Mouse (Mus musculus): ENCODE measurements around the gene Ugt1a9. TPM values are rescaled to one million over a fixed set of nuclear protein-coding genes. Genes with fewer than 3 reads are reported as not detected.

Gene Ugt1a9
- polyA plus RNA-seq, 1 experiment from 2014 or later, result not detected

DNA sequence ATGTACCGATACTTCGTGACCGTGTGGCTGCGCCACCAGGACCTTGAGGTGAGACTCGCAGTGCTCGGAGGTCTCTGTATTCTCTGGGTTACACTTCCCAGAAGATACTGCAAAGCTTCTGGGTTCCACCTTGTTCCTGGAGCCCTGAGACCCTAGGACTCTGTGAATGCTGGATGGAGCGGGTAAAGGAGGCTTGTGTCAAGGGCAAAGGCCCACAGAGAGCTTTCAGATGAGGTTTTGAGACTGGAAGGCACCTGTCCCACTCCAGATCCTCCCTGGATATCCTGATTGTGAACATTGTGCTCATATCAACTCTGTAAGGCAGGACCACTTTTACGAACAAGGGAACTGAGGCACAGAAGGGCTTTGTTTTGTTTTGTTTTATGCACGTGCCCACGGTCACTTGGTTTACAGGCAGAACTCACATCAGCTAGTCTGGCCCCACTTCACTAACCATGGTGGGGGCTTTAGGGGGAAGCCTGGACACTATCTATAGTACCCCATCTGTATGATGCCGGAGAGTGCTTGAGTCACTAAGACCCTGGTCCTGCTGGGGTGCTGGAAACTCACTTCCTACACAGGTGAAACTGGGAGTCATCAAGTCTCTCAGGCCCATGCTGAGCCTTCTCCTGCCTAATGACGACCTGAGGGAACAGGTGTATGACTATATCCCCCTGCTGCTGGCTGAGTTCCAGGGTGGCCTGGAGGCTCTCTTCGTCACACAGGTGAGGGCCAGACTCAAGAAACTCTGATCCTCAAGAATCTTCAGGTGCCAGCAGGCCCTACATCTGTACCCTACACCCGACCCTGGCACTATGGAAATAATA, 163.0 kb downstream of the Ugt1a9 start:
- no peak overlapping the region for H3K27ac ChIP-seq (replicated peaks; ENCODE audit: low read depth, low read length)
- H3K27me3 ChIP-seq (ENCODE audit: control insufficient read depth, insufficient read depth, low read length), result no peaks in the 10 kb centered on the region
- ATAC-seq (ENCODE audit: insufficient number of reproducible peaks, low FRiP score, low TSS enrichment, low read depth) (no peak), DNase-seq (ENCODE audit: low spot score) (no peak)
- H3K9me3 ChIP-seq (ENCODE audit: control insufficient read depth, low read length), result peaks cover 95% of the 10 kb centered on the region
- H3K4me1 ChIP-seq (ENCODE audit: control insufficient read depth, insufficient read depth, low read length), result no peaks in the 10 kb centered on the region
- H3K36me3 ChIP-seq (ENCODE audit: control insufficient read depth, insufficient read depth, low read length), result no peaks in the 10 kb centered on the region; the same call in 1 of the 2 replicates
- H3K4me3 ChIP-seq (ENCODE audit: low read depth, low read length), result no peak overlapping the region
- H3K4me2 ChIP-seq (ENCODE audit: low read depth, severe bottlenecking), result no peak overlapping the region
- 73% methylated on average over 14 of the region's 14 CpGs for WGBS
- H3K9ac ChIP-seq (ENCODE audit: low read length), result no peak overlapping the region

DNA sequence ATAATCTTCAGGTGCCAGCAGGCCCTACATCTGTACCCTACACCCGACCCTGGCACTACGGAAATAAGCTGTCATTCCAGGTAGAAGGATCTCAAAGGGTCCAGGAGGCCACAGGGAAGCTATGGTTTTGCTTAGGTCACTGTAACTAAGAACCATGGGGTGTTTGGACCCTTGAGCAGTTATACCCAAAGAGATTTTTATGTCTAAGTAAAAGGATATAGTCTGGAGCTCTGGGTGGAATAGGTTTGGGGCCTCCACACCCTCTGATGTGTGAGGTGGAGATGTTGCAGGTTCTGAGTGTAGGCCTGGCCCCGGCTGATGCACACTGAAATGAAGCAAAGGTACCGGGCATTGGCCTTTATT, 163.6 kb downstream of the Ugt1a9 start:
- no peaks in the 10 kb centered on the region; the same call in 1 of the 2 replicates for H3K36me3 ChIP-seq (ENCODE audit: control insufficient read depth, insufficient read depth, low read length)
- ATAC-seq (ENCODE audit: insufficient number of reproducible peaks, low FRiP score, low TSS enrichment, low read depth), result no peak
- H3K27ac ChIP-seq (replicated peaks; ENCODE audit: low read depth, low read length), result no peak overlapping the region
- H3K4me2 ChIP-seq (ENCODE audit: low read depth, severe bottlenecking), result no peak overlapping the region
- H3K9ac ChIP-seq (ENCODE audit: low read length), result no peak overlapping the region
- H3K4me1 ChIP-seq (ENCODE audit: control insufficient read depth, insufficient read depth, low read length), result no peaks in the 10 kb centered on the region
- H3K4me3 ChIP-seq (ENCODE audit: low read depth, low read length), result no peak overlapping the region
- H3K27me3 ChIP-seq (ENCODE audit: control insufficient read depth, insufficient read depth, low read length), result no peaks in the 10 kb centered on the region
- H3K9me3 ChIP-seq (ENCODE audit: control insufficient read depth, low read length), result peaks cover 97% of the 10 kb centered on the region
- 69% methylated on average over 4 of the region's 4 CpGs for WGBS
- no peak for DNase-seq (ENCODE audit: low spot score)

DNA sequence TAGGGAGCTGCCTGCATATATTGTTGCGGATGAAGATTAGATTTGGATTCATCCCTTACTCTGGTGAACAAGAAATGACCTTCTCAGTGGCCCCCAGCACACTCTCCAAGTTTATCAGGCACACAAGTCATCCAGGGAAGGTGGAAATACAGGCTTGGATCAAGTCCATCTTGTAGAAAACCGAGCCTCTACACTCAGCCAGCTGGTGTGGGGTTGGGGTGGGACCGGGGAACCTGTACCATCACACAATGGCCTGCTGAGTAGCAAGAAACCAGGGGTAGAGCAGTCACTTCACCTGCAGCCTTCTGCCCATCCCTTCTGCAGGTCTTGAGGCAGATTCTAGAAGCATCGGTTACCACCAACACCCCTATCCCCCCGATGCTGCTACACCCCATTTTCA, 164.0 kb downstream of the Ugt1a9 start:
- Histone ChIP-seq H3K4me1 (ENCODE audit: control insufficient read depth, insufficient read depth, low read length) (no peaks in the 10 kb centered on the region), H3K27ac (replicated peaks; ENCODE audit: low read depth, low read length) (no peak overlapping the region), H3K4me2 (ENCODE audit: low read depth, severe bottlenecking) (no peak overlapping the region), H3K9me3 (ENCODE audit: control insufficient read depth, low read length) (peaks cover 97% of the 10 kb centered on the region), H3K27me3 (ENCODE audit: control insufficient read depth, insufficient read depth, low read length) (no peaks in the 10 kb centered on the region), H3K9ac (ENCODE audit: low read length) (no peak overlapping the region), H3K4me3 (ENCODE audit: low read depth, low read length) (no peak overlapping the region), H3K36me3 (ENCODE audit: control insufficient read depth, insufficient read depth, low read length) (no peaks in the 10 kb centered on the region; the same call in 1 of the 2 replicates)
- no peak for DNase-seq (ENCODE audit: low spot score)
- WGBS, result 47% methylated on average over 5 of the region's 5 CpGs
- no peak for ATAC-seq (ENCODE audit: insufficient number of reproducible peaks, low FRiP score, low TSS enrichment, low read depth)

- WGBS, result 65% methylated on average over 11 of the region's 11 CpGs
- no peak overlapping the region for H3K4me2 ChIP-seq (ENCODE audit: low read depth, severe bottlenecking)
- H3K4me3 ChIP-seq (ENCODE audit: low read depth, low read length), result no peak overlapping the region
- DNase-seq (ENCODE audit: low spot score) (no peak), ATAC-seq (ENCODE audit: insufficient number of reproducible peaks, low FRiP score, low TSS enrichment, low read depth) (no peak)
- no peaks in the 10 kb centered on the region for H3K27me3 ChIP-seq (ENCODE audit: control insufficient read depth, insufficient read depth, low read length)
- no peak overlapping the region for H3K9ac ChIP-seq (ENCODE audit: low read length)
- H3K4me1 ChIP-seq (ENCODE audit: control insufficient read depth, insufficient read depth, low read length), result no peaks in the 10 kb centered on the region
- peaks cover 97% of the 10 kb centered on the region for H3K9me3 ChIP-seq (ENCODE audit: control insufficient read depth, low read length)
- no peak overlapping the region for H3K27ac ChIP-seq (replicated peaks; ENCODE audit: low read depth, low read length)
- H3K36me3 ChIP-seq (ENCODE audit: control insufficient read depth, insufficient read depth, low read length), result no peaks in the 10 kb centered on the region; the same call in 1 of the 2 replicates
Measured at GRCm38 (mm10) chr1:88235046-88235893, 164.7 kb downstream of the Ugt1a9 start.

- H3K4me3 ChIP-seq (ENCODE audit: low read depth, low read length), result no peak overlapping the region
- peaks cover 97% of the 10 kb centered on the region for H3K9me3 ChIP-seq (ENCODE audit: control insufficient read depth, low read length)
- H3K27me3 ChIP-seq (ENCODE audit: control insufficient read depth, insufficient read depth, low read length), result no peaks in the 10 kb centered on the region
- no peak for ATAC-seq (ENCODE audit: insufficient number of reproducible peaks, low FRiP score, low TSS enrichment, low read depth)
- no peak overlapping the region for H3K27ac ChIP-seq (replicated peaks; ENCODE audit: low read depth, low read length)
- no peak for DNase-seq (ENCODE audit: low spot score)
- no peak overlapping the region for H3K9ac ChIP-seq (ENCODE audit: low read length)
- WGBS, result 72% methylated on average over 4 of the region's 4 CpGs
- H3K4me1 ChIP-seq (ENCODE audit: control insufficient read depth, insufficient read depth, low read length), result no peaks in the 10 kb centered on the region
- H3K36me3 ChIP-seq (ENCODE audit: control insufficient read depth, insufficient read depth, low read length), result no peaks in the 10 kb centered on the region; the same call in 1 of the 2 replicates
- H3K4me2 ChIP-seq (ENCODE audit: low read depth, severe bottlenecking), result no peak overlapping the region
Measured at GRCm38 (mm10) chr1:88235894-88236415, 165.4 kb downstream of the Ugt1a9 start.

DNA sequence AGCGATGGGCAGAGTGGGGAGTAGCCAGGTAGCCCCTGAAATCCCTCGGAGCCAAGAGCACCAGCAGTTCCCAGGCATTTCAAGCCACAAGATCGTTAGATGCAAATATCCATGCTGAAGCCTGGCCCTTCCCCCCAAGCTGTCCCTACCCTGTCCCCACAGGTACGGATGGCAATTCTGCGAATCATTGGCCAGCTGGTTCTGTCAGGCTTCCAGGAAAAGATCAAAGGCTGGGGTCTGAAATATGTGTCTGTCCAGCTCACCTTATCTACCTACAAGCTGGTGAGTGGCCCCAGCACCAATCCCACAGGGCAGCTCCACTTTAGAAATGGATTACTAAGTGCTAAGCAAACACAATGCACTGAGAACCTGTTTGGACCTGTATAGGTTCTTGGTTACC, 166.7 kb downstream of the Ugt1a9 start:
- Histone ChIP-seq H3K4me3 (ENCODE audit: low read depth, low read length) (no peak overlapping the region), H3K9ac (ENCODE audit: low read length) (no peak overlapping the region), H3K36me3 (ENCODE audit: control insufficient read depth, insufficient read depth, low read length) (no peaks in the 10 kb centered on the region), H3K4me1 (ENCODE audit: control insufficient read depth, insufficient read depth, low read length) (no peaks in the 10 kb centered on the region), H3K4me2 (ENCODE audit: low read depth, severe bottlenecking) (no peak overlapping the region), H3K9me3 (ENCODE audit: control insufficient read depth, low read length) (peaks cover 93% of the 10 kb centered on the region), H3K27ac (replicated peaks; ENCODE audit: low read depth, low read length) (no peak overlapping the region), H3K27me3 (ENCODE audit: control insufficient read depth, insufficient read depth, low read length) (no peaks in the 10 kb centered on the region)
- ATAC-seq (ENCODE audit: insufficient number of reproducible peaks, low FRiP score, low TSS enrichment, low read depth), result no peak
- DNase-seq (ENCODE audit: low spot score), result no peak
- WGBS, result 77% methylated on average over 5 of the region's 5 CpGs

GRCm38 (mm10) chr1:88238771-88239170, 168.2 kb downstream of the Ugt1a9 start:
- no peak for ATAC-seq (ENCODE audit: insufficient number of reproducible peaks, low FRiP score, low TSS enrichment, low read depth)
- no peak overlapping the region for H3K27ac ChIP-seq (replicated peaks; ENCODE audit: low read depth, low read length)
- 81% methylated on average over 6 of the region's 6 CpGs for WGBS

DNA sequence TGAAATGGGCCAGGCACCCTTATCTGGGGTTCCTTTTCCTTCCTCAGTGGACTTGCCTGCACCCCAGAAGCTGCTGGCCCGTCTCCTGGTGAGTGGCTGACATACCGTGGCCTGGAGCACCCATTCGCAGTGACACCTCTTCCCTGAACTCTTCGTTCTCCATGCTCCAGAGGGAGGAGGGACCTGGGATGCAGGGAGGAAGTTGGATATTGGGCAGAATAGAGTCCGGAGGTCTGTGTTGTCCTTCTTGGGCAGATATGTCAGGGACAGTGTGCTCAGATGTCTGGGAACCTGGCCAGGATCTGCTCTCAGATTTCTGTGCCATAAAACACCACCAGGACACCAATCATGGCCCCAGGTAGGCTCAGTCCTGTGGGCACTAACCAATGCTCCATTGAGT, 169.5 kb downstream of the Ugt1a9 start:
- 74% methylated on average over 5 of the region's 5 CpGs for WGBS
- no peak for DNase-seq (ENCODE audit: low spot score)

More at GRCm38 (mm10) chr1:88238771-88239170, 168.2 kb downstream of the Ugt1a9 start:
- no peak overlapping the region for H3K4me3 ChIP-seq (ENCODE audit: low read depth, low read length)
- H3K4me1 ChIP-seq (ENCODE audit: control insufficient read depth, insufficient read depth, low read length), result no peaks in the 10 kb centered on the region
- no peak overlapping the region for H3K4me2 ChIP-seq (ENCODE audit: low read depth, severe bottlenecking)
- no peaks in the 10 kb centered on the region for H3K27me3 ChIP-seq (ENCODE audit: control insufficient read depth, insufficient read depth, low read length)
- peaks cover 92% of the 10 kb centered on the region for H3K9me3 ChIP-seq (ENCODE audit: control insufficient read depth, low read length)
- DNase-seq (ENCODE audit: low spot score), result no peak
- H3K9ac ChIP-seq (ENCODE audit: low read length), result no peak overlapping the region
- H3K36me3 ChIP-seq (ENCODE audit: control insufficient read depth, insufficient read depth, low read length), result no peaks in the 10 kb centered on the region

More for the DNA sequence above, 169.5 kb downstream of the Ugt1a9 start:
- ATAC-seq (ENCODE audit: insufficient number of reproducible peaks, low FRiP score, low TSS enrichment, low read depth), result no peak
- Histone ChIP-seq H3K4me3 (ENCODE audit: low read depth, low read length) (no peak overlapping the region), H3K9ac (ENCODE audit: low read length) (no peak overlapping the region), H3K27ac (replicated peaks; ENCODE audit: low read depth, low read length) (no peak overlapping the region), H3K36me3 (ENCODE audit: control insufficient read depth, insufficient read depth, low read length) (no peaks in the 10 kb centered on the region), H3K4me1 (ENCODE audit: control insufficient read depth, insufficient read depth, low read length) (no peaks in the 10 kb centered on the region), H3K9me3 (ENCODE audit: control insufficient read depth, low read length) (peaks cover 92% of the 10 kb centered on the region), H3K4me2 (ENCODE audit: low read depth, severe bottlenecking) (no peak overlapping the region), H3K27me3 (ENCODE audit: control insufficient read depth, insufficient read depth, low read length) (no peaks in the 10 kb centered on the region)

Data from limb, embryonic 11.5 days (tissue).